Mouse (Mus musculus) neutrophil, adult 83 days (primary cell): ENCODE data around the gene Mmab. TPM values are rescaled to one million over a fixed set of nuclear protein-coding genes. Genes with fewer than 3 reads are reported as not detected.

ENCODE experiments used
- total RNA-seq, 2 experiments: library from RNA; stranded (reverse); gene quantifications; one replicate each; pipeline ENCODE4 v1.2.4; 2023

The Mmab gene
- total RNA-seq = 1 to 10 TPM; 2.5 to 3.0 TPM

DNA sequence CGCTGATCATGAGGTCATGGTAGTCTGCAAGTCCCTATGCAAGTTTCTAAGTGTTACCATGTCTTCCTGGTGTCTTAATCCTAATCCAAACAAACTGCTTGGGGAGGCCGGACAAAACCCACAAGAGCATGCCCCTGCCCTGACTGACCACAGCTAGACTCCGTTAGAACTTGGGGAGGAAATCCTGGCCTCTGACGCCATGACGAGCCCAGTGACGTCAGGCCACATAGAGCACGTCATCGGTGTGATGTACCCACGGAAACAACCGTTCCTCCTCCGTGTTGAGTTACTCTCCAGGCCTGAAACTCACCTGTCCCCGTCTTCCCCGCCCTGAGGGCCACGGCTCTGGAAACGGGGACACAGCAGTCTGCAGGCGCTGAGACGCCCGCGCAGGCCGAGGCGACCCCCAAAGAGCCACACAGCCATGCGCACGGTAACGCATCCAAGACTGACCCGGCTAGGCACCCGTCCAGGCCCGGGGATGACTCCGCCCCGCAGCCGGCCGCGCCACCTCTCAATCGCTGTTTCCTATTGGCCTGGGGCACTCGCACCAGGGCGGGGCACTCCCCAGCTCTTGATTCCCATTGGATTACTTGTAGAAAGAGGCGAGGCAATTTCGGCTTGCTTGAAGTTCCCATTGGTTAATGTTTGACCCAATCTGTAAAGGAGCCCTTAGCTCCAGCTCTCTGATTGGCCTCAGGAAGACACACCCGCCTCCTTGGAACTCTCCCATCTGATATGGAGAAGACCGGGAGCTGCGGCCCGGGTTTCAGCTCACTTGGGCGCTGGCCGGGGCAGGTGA, at the start of gene Mmab, which contains the start of gene Mvk:
Gene Mmab (minus strand): TSS at position 495 of the 802 bp plus-strand sequence.
Gene Mvk (plus strand): TSS at position 704 of the 802 bp plus-strand sequence.

Other genes starting within 250 kb of the Mmab start
- not detected for gene Foxn4, start 170.3 kb downstream of the Mmab start, total RNA-seq
- gene Myo1h, start 154.9 kb downstream of the Mmab start, total RNA-seq = 1 to 10 TPM; 1.9 to 3.1 TPM
- gene Kctd10, start 63.6 kb downstream of the Mmab start, total RNA-seq = 10 to 100 TPM; 81.3 to 84.8 TPM
- gene Ube3b, start 63.5 kb downstream of the Mmab start, total RNA-seq = 10 to 100 TPM; 43.5 to 53.9 TPM
- 1 to 10 TPM; 7.9 to 8.3 TPM for gene Mvk, start 209 bp upstream of the Mmab start, total RNA-seq
- under 1 TPM; 0.26 to 0.88 TPM for gene Fam222a, start 124.0 kb upstream of the Mmab start, total RNA-seq
- 1 to 10 TPM; 2.3 to 4.9 TPM for gene Trpv4, start 214.4 kb upstream of the Mmab start, total RNA-seq
- 100 to 1,000 TPM in 1 of 2 experiments, 10 to 100 TPM in 1; 94.8 to 104 TPM for gene Gltp, start 246.9 kb upstream of the Mmab start, total RNA-seq